Mouse (Mus musculus): ENCODE data around the gene Olfr905. TPM values are rescaled to one million over a fixed set of nuclear protein-coding genes. Genes with fewer than 3 reads are reported as not detected.

Gene Olfr905
- not detected in 2 replicates for polyA plus RNA-seq (2014; fragmentation: Nextera tagmentation; extraction: Ambion mirVana)

GRCm38 (mm10) chr9:38470807-38471206 lies at the start of gene Olfr905:
Gene Olfr905, plus strand, starts transcription at chr9:38471107.
- Histone ChIP-seq H3K27ac (ENCODE audit: low read depth) (no peak within 1 kb of the TSS), H3K9me3 (ENCODE audit: low read depth, low read length) (no peaks in the 10 kb centered on the region), H3K4me2 (no peak within 1 kb of the TSS), H3K4me3 (ENCODE audit: low read depth, low read length) (no peak within 1 kb of the TSS), H3K27me3 (ENCODE audit: insufficient read depth, low read length) (no peaks in the 10 kb centered on the region), H3K9ac (no peak within 1 kb of the TSS), H3K4me1 (ENCODE audit: insufficient read depth) (no peaks in the 10 kb centered on the region), H3K36me3 (ENCODE audit: insufficient read depth) (no peaks in the 10 kb centered on the region)
- TF ChIP-seq CTCF (IDR thresholded peaks at IDR 0.05; ENCODE audit: low read depth): no peak
- DNase-seq: no peak
- ATAC-seq (ENCODE audit: insufficient read depth): no peak

- Histone ChIP-seq H3K27me3 (ENCODE audit: insufficient read depth, low read length) (no peaks in the 10 kb centered on the region), H3K4me2 (no peak overlapping the region), H3K27ac (ENCODE audit: low read depth) (no peak overlapping the region), H3K9me3 (ENCODE audit: low read depth, low read length) (no peaks in the 10 kb centered on the region), H3K9ac (no peak overlapping the region), H3K36me3 (ENCODE audit: insufficient read depth) (no peaks in the 10 kb centered on the region), H3K4me1 (ENCODE audit: insufficient read depth) (no peaks in the 10 kb centered on the region), H3K4me3 (ENCODE audit: low read depth, low read length) (no peak overlapping the region)
- no peak for TF ChIP-seq CTCF (IDR thresholded peaks at IDR 0.05; ENCODE audit: low read depth)
- no peak for DNase-seq
- ATAC-seq (ENCODE audit: insufficient read depth): no peak
Measured at GRCm38 (mm10) chr9:38423801-38424200, 47.1 kb upstream of the Olfr905 start.

GRCm38 (mm10) chr9:38427026-38427425 lies 43.9 kb upstream of the Olfr905 start:
- 32% methylated on average over 1 of the region's 1 CpGs for WGBS
- Histone ChIP-seq H3K9ac (no peak overlapping the region), H3K4me3 (ENCODE audit: low read depth, low read length) (no peak overlapping the region), H3K27ac (ENCODE audit: low read depth) (no peak overlapping the region), H3K36me3 (ENCODE audit: insufficient read depth) (no peaks in the 10 kb centered on the region), H3K27me3 (ENCODE audit: insufficient read depth, low read length) (no peaks in the 10 kb centered on the region), H3K4me1 (ENCODE audit: insufficient read depth) (no peaks in the 10 kb centered on the region), H3K9me3 (ENCODE audit: low read depth, low read length) (no peaks in the 10 kb centered on the region), H3K4me2 (no peak overlapping the region)
- ATAC-seq (ENCODE audit: insufficient read depth) (no peak), DNase-seq (no peak)
- TF ChIP-seq CTCF (IDR thresholded peaks at IDR 0.05; ENCODE audit: low read depth): no peak

- Histone ChIP-seq H3K27me3 (ENCODE audit: insufficient read depth, low read length) (no peaks in the 10 kb centered on the region), H3K4me1 (ENCODE audit: insufficient read depth) (no peaks in the 10 kb centered on the region), H3K9ac (no peak within 1 kb of the TSS), H3K9me3 (ENCODE audit: low read depth, low read length) (no peaks in the 10 kb centered on the region), H3K4me2 (no peak within 1 kb of the TSS), H3K4me3 (ENCODE audit: low read depth, low read length) (no peak within 1 kb of the TSS), H3K36me3 (ENCODE audit: insufficient read depth) (no peaks in the 10 kb centered on the region), H3K27ac (ENCODE audit: low read depth) (no peak within 1 kb of the TSS)
- TF ChIP-seq CTCF (IDR thresholded peaks at IDR 0.05; ENCODE audit: low read depth): no peak
- no peak for ATAC-seq (ENCODE audit: insufficient read depth)
- DNase-seq: no peak
- WGBS: 81% methylated on average over 1 of the region's 1 CpGs
Measured at GRCm38 (mm10) chr9:38429155-38429554, 41.8 kb upstream of the Olfr905 start, which contains the start of gene Olfr901. Gene Olfr901, plus strand, starts transcription at chr9:38429455.

GRCm38 (mm10) chr9:38447352-38447751 lies 23.6 kb upstream of the Olfr905 start, which contains the start of gene Olfr902:
Gene Olfr902, plus strand, starts transcription at chr9:38447652.
- Histone ChIP-seq H3K4me2 (no peak within 1 kb of the TSS), H3K36me3 (ENCODE audit: insufficient read depth) (no peaks in the 10 kb centered on the region), H3K4me1 (ENCODE audit: insufficient read depth) (no peaks in the 10 kb centered on the region), H3K9me3 (ENCODE audit: low read depth, low read length) (no peaks in the 10 kb centered on the region), H3K9ac (no peak within 1 kb of the TSS), H3K4me3 (ENCODE audit: low read depth, low read length) (no peak within 1 kb of the TSS), H3K27ac (ENCODE audit: low read depth) (no peak within 1 kb of the TSS), H3K27me3 (ENCODE audit: insufficient read depth, low read length) (no peaks in the 10 kb centered on the region)
- ATAC-seq (ENCODE audit: insufficient read depth) (no peak), DNase-seq (no peak)
- TF ChIP-seq CTCF (IDR thresholded peaks at IDR 0.05; ENCODE audit: low read depth): no peak
- WGBS: 86% methylated on average over 5 of the region's 5 CpGs

GRCm38 (mm10) chr9:38462844-38463243 lies 8.1 kb upstream of the Olfr905 start, which contains the start of gene Olfr904:
Gene Olfr904, plus strand, starts transcription at chr9:38463144.
- Histone ChIP-seq H3K36me3 (ENCODE audit: insufficient read depth) (no peaks in the 10 kb centered on the region), H3K4me1 (ENCODE audit: insufficient read depth) (no peaks in the 10 kb centered on the region)
- TF ChIP-seq CTCF (IDR thresholded peaks at IDR 0.05; ENCODE audit: low read depth): no peak

GRCm38 (mm10) chr9:38486785-38487184 lies 15.9 kb downstream of the Olfr905 start, which contains the start of gene Olfr906:
Gene Olfr906, plus strand, starts transcription at chr9:38487085.
- 81% methylated on average over 3 of the region's 3 CpGs for WGBS

More at GRCm38 (mm10) chr9:38462844-38463243, 8.1 kb upstream of the Olfr905 start, which contains the start of gene Olfr904:
- no peak for ATAC-seq (ENCODE audit: insufficient read depth)
- no peak within 1 kb of the TSS for H3K9ac ChIP-seq
- no peak for DNase-seq
- no peak within 1 kb of the TSS for H3K4me3 ChIP-seq (ENCODE audit: low read depth, low read length)
- H3K27me3 ChIP-seq (ENCODE audit: insufficient read depth, low read length): no peaks in the 10 kb centered on the region
- no peak within 1 kb of the TSS for H3K27ac ChIP-seq (ENCODE audit: low read depth)
- no peaks in the 10 kb centered on the region for H3K9me3 ChIP-seq (ENCODE audit: low read depth, low read length)
- H3K4me2 ChIP-seq: no peak within 1 kb of the TSS

More at GRCm38 (mm10) chr9:38486785-38487184, 15.9 kb downstream of the Olfr905 start, which contains the start of gene Olfr906:
- Histone ChIP-seq H3K9ac (no peak within 1 kb of the TSS), H3K4me1 (ENCODE audit: insufficient read depth) (no peaks in the 10 kb centered on the region), H3K36me3 (ENCODE audit: insufficient read depth) (no peaks in the 10 kb centered on the region), H3K27me3 (ENCODE audit: insufficient read depth, low read length) (no peaks in the 10 kb centered on the region), H3K4me2 (no peak within 1 kb of the TSS), H3K4me3 (ENCODE audit: low read depth, low read length) (no peak within 1 kb of the TSS), H3K9me3 (ENCODE audit: low read depth, low read length) (no peaks in the 10 kb centered on the region), H3K27ac (ENCODE audit: low read depth) (no peak within 1 kb of the TSS)
- ATAC-seq (ENCODE audit: insufficient read depth) (no peak), DNase-seq (no peak)
- no peak for TF ChIP-seq CTCF (IDR thresholded peaks at IDR 0.05; ENCODE audit: low read depth)
